In the genomic region with DNA sequence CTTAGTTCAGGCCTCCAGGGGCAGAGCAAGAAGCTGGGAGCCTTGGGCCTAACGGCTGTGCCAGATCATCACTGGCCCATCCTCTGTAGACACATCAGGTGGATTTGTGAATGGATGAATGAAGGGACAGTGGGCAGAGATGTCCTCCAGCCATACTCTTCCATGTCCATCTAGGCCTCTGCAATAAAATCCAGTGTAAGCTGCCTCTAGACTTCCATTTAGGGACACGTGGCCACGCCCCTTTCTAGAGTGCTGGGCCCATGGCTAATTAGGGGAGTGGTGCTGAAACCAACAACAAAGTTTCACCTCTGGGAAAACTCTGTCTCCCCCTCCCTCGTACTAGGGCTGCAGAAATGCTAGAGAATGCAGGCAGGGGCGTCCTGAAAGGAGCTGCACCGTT, we compare ENCODE assay signal across 1 mouse cellular context.
TF ChIP-seq lines count a peak whose summit lies in the region.

No protein-coding gene starts in this region.

TF ChIP-seq in ES-E14, 5 proteins besides CTCF, POLR2A, EP300 and RAD21 (continued from another document):
- no peak for TF ChIP-seq ZC3H11A (IDR thresholded peaks at IDR 0.05; ENCODE audit: borderline replicate concordance, low read depth, low read length)
